Mouse (Mus musculus): ENCODE data around the gene St6galnac4. TPM values are rescaled to one million over a fixed set of nuclear protein-coding genes. Genes with fewer than 3 reads are reported as not detected.

The St6galnac4 gene
- polyA plus RNA-seq, 1 experiment from 2014 or later: 7.4 TPM

DNA sequence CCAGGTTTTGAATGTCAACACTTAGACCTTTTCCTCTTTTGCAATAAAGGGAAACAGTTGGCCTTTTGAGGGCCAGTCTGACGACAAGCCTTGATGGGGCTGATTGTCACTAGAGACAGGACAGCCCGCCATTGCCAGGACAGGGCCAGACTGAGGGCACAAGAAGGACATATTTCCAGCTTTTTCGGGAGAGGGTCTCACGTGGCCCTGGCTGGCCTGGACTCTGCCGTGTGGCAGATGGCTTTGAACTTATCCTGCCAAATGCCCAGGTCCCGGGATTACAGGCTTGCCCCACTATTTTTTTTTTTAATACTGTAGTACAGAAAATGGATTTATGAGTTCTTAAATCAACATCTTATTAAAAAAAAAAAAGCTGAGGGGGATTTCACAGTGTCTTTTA lies 4.4 kb downstream of the St6galnac4 start:
- H3K27me3 ChIP-seq (ENCODE audit: control insufficient read depth, insufficient read depth, low read depth, low read length): no peaks in the 10 kb centered on the region
- H3K4me3 ChIP-seq (ENCODE audit: low read depth, low read length): no peak overlapping the region
- no peak for ATAC-seq (ENCODE audit: low read depth)
- H3K4me2 ChIP-seq (ENCODE audit: low read depth, low read length): no peak overlapping the region
- H3K27ac ChIP-seq (ENCODE audit: low read length): no peak overlapping the region
- H3K9ac ChIP-seq (ENCODE audit: low read depth, low read length): no peak overlapping the region
- peaks cover 18% of the 10 kb centered on the region for H3K4me1 ChIP-seq (ENCODE audit: control insufficient read depth, low read depth, low read length)
- no peaks in the 10 kb centered on the region for H3K36me3 ChIP-seq (ENCODE audit: control insufficient read depth, insufficient read depth)
- WGBS (ENCODE audit: insufficient replicate concordance): 72% methylated on average over 6 of the region's 6 CpGs
- H3K9me3 ChIP-seq (replicated peaks; ENCODE audit: control insufficient read depth, low read length): no peaks in the 10 kb centered on the region

DNA sequence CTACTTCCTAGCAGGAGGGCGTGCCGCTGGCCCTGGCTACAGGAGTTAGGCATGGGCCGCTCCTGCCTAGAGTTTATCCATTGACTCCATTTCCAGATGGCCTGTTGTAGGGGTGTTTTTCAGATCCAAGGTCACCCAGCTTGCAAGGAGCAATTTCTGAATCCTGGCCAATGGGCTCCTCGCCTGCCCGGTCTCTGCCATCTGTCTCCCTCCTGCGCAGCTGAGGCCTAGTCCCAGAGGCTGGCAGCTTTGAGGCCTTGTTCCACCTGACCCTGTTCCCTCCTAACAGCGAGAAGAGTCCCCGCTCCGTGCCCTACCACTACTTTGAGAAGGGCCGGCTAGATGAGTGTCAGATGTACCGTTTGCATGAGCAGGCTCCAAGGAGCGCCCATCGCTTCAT lies 9.8 kb downstream of the St6galnac4 start:
- Histone ChIP-seq H3K9ac (ENCODE audit: low read depth, low read length) (no peak overlapping the region), H3K36me3 (ENCODE audit: control insufficient read depth, insufficient read depth) (no peaks in the 10 kb centered on the region), H3K9me3 (replicated peaks; ENCODE audit: control insufficient read depth, low read length) (no peaks in the 10 kb centered on the region), H3K4me1 (ENCODE audit: control insufficient read depth, low read depth, low read length) (peaks cover 6% of the 10 kb centered on the region), H3K27ac (ENCODE audit: low read length) (no peak overlapping the region), H3K27me3 (ENCODE audit: control insufficient read depth, insufficient read depth, low read depth, low read length) (no peaks in the 10 kb centered on the region), H3K4me3 (ENCODE audit: low read depth, low read length) (no peak overlapping the region), H3K4me2 (ENCODE audit: low read depth, low read length) (no peak overlapping the region)
- WGBS (ENCODE audit: insufficient replicate concordance): 89% methylated on average over 13 of the region's 13 CpGs
- no peak for ATAC-seq (ENCODE audit: low read depth)

DNA sequence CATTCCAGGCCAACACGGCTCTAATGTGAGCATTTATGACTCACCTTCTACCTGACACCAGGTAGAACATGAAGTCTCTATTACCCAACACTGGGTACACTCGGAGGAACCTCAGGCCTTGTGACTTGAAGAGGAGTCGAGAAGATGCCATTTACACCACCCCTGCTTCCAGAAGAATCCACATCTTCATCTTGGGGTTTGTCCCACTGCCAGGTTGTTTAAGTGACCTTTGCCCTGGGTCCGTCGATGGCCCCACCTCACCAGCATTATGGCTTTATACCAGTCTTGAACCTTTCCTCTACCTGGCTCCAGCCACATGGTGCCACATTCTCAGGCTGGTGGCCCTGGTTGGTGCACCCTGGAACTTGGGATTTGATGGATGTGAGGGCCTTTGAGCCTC lies 10.4 kb downstream of the St6galnac4 start:
- Histone ChIP-seq H3K4me3 (ENCODE audit: low read depth, low read length) (no peak overlapping the region), H3K9me3 (replicated peaks; ENCODE audit: control insufficient read depth, low read length) (no peaks in the 10 kb centered on the region), H3K27ac (ENCODE audit: low read length) (no peak overlapping the region), H3K36me3 (ENCODE audit: control insufficient read depth, insufficient read depth) (no peaks in the 10 kb centered on the region), H3K4me1 (ENCODE audit: control insufficient read depth, low read depth, low read length) (peaks cover 12% of the 10 kb centered on the region), H3K27me3 (ENCODE audit: control insufficient read depth, insufficient read depth, low read depth, low read length) (no peaks in the 10 kb centered on the region), H3K9ac (ENCODE audit: low read depth, low read length) (no peak overlapping the region), H3K4me2 (ENCODE audit: low read depth, low read length) (no peak overlapping the region)
- 83% methylated on average over 5 of the region's 5 CpGs for WGBS (ENCODE audit: insufficient replicate concordance)
- no peak for ATAC-seq (ENCODE audit: low read depth)

DNA sequence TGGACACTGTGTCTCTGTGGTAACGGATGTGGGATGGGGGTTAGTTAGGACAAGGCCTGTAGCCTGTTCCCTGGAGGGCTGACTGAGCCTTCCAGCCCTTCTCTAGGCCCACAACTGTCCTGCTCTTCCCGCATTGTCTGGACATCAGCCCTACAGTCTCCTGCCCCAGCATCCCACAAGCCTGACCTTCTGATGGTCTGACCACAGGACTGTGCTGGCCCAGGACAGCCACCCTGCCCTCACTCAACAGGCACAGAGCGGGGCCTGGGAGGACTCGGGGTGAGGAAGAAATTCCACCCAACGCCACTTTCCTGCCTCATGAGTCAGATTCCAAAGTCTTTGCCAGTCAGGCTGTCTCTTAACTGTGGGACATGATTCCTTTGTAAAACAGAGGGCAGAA lies 10.8 kb downstream of the St6galnac4 start:
- ATAC-seq (ENCODE audit: low read depth): no peak
- no peaks in the 10 kb centered on the region for H3K9me3 ChIP-seq (replicated peaks; ENCODE audit: control insufficient read depth, low read length)
- no peak overlapping the region for H3K9ac ChIP-seq (ENCODE audit: low read depth, low read length)
- H3K4me2 ChIP-seq (ENCODE audit: low read depth, low read length): no peak overlapping the region
- no peaks in the 10 kb centered on the region for H3K36me3 ChIP-seq (ENCODE audit: control insufficient read depth, insufficient read depth)
- no peak overlapping the region for H3K27ac ChIP-seq (ENCODE audit: low read length)
- peaks cover 16% of the 10 kb centered on the region for H3K4me1 ChIP-seq (ENCODE audit: control insufficient read depth, low read depth, low read length)
- 82% methylated on average over 5 of the region's 5 CpGs for WGBS (ENCODE audit: insufficient replicate concordance)
- H3K4me3 ChIP-seq (ENCODE audit: low read depth, low read length): no peak overlapping the region
- H3K27me3 ChIP-seq (ENCODE audit: control insufficient read depth, insufficient read depth, low read depth, low read length): no peaks in the 10 kb centered on the region

DNA sequence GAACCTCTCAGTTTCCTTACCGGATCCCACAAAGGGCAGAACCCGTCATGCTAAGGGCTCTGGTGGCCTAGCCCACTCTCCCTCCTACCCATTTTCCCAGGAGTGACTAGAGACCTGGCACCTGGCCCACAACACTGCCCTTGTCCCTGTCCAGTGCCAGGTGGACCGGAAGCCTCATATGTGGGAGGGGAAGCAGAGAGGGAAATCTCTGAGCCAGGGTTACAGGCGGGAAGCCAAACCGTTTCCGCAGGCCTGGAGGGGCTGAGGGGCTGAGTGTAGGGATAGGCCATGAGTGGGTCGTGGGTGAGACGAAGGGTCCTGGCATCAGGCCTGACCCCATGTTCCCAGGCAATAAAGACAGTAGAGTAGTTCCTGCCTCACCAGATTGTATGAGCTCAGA lies 11.6 kb downstream of the St6galnac4 start:
- Histone ChIP-seq H3K27ac (ENCODE audit: low read length) (no peak overlapping the region), H3K4me2 (ENCODE audit: low read depth, low read length) (no peak overlapping the region), H3K27me3 (ENCODE audit: control insufficient read depth, insufficient read depth, low read depth, low read length) (no peaks in the 10 kb centered on the region), H3K4me1 (ENCODE audit: control insufficient read depth, low read depth, low read length) (peaks cover 16% of the 10 kb centered on the region), H3K9ac (ENCODE audit: low read depth, low read length) (no peak overlapping the region), H3K9me3 (replicated peaks; ENCODE audit: control insufficient read depth, low read length) (no peaks in the 10 kb centered on the region), H3K36me3 (ENCODE audit: control insufficient read depth, insufficient read depth) (no peaks in the 10 kb centered on the region), H3K4me3 (ENCODE audit: low read depth, low read length) (no peak overlapping the region)
- WGBS (ENCODE audit: insufficient replicate concordance): 84% methylated on average over 8 of the region's 8 CpGs
- no peak for ATAC-seq (ENCODE audit: low read depth)

DNA sequence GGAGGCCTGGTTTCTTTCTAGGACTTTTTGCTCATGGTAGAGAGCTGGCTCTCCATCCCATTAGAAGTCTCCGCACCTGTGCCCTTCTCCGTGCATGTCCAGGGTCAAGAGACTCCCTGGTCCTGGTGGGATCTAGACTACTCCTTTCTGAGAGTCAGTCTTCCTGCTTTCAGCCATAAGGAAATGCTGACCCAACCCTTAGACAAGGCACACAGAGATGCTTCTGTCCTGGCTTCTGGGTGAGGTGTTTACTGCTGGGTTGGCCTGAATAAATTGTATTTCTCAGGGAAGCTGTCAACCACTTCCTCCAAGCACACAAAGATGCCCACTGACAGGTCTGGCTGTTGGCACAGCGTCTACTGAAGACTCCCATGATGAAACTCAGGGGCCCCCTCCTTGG lies 12.5 kb downstream of the St6galnac4 start, which contains the start of gene St6galnac6:
St6galnac6 (plus strand) TSS at position 301 of the 400 bp plus-strand sequence.
- WGBS (ENCODE audit: insufficient replicate concordance): 74% methylated on average over 3 of the region's 3 CpGs
- H3K27ac ChIP-seq (ENCODE audit: low read length): no peak within 1 kb of the TSS
- no peak for ATAC-seq (ENCODE audit: low read depth)

DNA sequence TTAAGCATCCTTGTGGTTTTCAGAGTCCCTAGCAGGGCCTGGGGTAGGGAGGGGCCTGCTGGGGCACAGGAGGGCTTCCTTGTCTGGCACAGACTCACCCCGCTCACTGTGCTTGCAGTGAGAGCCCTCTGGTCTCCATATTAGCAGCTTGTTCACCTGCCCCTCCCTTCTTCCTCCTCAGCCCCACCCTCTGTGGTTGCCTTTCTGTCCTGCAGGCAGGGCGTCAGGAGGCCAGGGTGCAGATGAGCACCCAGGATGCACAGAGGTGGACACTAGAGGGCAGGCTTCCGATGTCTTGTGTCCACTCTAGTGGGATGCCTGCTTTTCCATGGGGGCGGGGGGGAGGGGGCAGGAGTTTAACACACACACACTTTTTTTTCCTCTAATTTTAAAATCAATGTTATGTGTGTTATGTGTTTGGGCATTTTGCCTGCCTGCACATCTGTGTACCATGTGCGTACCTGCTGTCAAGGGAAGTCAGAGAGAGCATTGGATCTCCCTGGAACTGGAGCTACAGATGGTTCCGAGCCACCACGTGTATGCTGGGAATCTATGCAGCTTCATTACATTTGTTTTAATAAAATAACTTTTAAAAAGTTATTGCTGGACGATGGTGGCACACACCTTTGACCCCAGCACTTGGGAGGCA lies 14.6 kb downstream of the St6galnac4 start:
- Histone ChIP-seq H3K9ac (ENCODE audit: low read depth, low read length) (peak overlapping the region; percentile 21; the same call in 1 of the 2 replicates), H3K9me3 (replicated peaks; ENCODE audit: control insufficient read depth, low read length) (no peaks in the 10 kb centered on the region), H3K27ac (ENCODE audit: low read length) (no peak overlapping the region), H3K4me3 (ENCODE audit: low read depth, low read length) (no peak overlapping the region), H3K27me3 (ENCODE audit: control insufficient read depth, insufficient read depth, low read depth, low read length) (no peaks in the 10 kb centered on the region), H3K4me1 (ENCODE audit: control insufficient read depth, low read depth, low read length) (peaks cover 19% of the 10 kb centered on the region), H3K4me2 (ENCODE audit: low read depth, low read length) (no peak overlapping the region), H3K36me3 (ENCODE audit: control insufficient read depth, insufficient read depth) (no peaks in the 10 kb centered on the region)
- WGBS (ENCODE audit: insufficient replicate concordance): 31% methylated on average over 8 of the region's 8 CpGs
- ATAC-seq (ENCODE audit: low read depth): peak; percentile 78

More for the DNA sequence above, 12.5 kb downstream of the St6galnac4 start, which contains the start of gene St6galnac6:
- no peak within 1 kb of the TSS for H3K9ac ChIP-seq (ENCODE audit: low read depth, low read length)
- H3K4me3 ChIP-seq (ENCODE audit: low read depth, low read length): no peak within 1 kb of the TSS
- H3K27me3 ChIP-seq (ENCODE audit: control insufficient read depth, insufficient read depth, low read depth, low read length): no peaks in the 10 kb centered on the region
- no peaks in the 10 kb centered on the region for H3K36me3 ChIP-seq (ENCODE audit: control insufficient read depth, insufficient read depth)
- no peak within 1 kb of the TSS for H3K4me2 ChIP-seq (ENCODE audit: low read depth, low read length)
- H3K9me3 ChIP-seq (replicated peaks; ENCODE audit: control insufficient read depth, low read length): no peaks in the 10 kb centered on the region
- peaks cover 16% of the 10 kb centered on the region for H3K4me1 ChIP-seq (ENCODE audit: control insufficient read depth, low read depth, low read length)

DNA sequence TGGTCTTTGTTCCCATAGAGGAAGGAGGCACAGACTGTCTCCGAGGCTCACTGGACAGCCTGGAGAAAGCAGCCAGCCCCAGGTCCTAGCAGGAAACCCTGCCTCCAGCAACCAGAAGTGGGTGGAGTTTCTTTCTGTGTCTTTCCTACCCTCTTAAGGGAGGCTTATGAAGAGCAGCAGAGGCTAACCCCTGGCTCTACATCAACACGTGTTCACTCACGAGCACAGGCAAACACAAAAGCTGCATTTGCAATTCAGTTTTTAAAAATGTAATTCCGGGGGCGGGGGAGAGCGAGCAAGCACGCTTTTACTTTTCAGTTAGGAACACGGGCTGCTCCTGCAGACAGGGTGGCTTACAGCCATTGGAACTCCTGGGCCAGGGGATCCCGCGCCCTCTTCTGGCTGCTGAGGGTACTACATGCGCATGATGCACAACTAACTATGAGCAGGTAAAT lies 15.7 kb downstream of the St6galnac4 start:
- 0 out of 2 replicates have a peak overlapping the region, but pooled peaks have one; percentile 42 for H3K9ac ChIP-seq (ENCODE audit: low read depth, low read length)
- H3K36me3 ChIP-seq (ENCODE audit: control insufficient read depth, insufficient read depth): no peaks in the 10 kb centered on the region
- H3K4me3 ChIP-seq (ENCODE audit: low read depth, low read length): peak overlapping the region; percentile 45
- no peak overlapping the region for H3K27ac ChIP-seq (ENCODE audit: low read length)
- no peaks in the 10 kb centered on the region for H3K27me3 ChIP-seq (ENCODE audit: control insufficient read depth, insufficient read depth, low read depth, low read length)
- H3K4me1 ChIP-seq (ENCODE audit: control insufficient read depth, low read depth, low read length): peaks cover 27% of the 10 kb centered on the region
- 0 out of 2 replicates have a peak, but pooled peaks have one; percentile 25 for ATAC-seq (ENCODE audit: low read depth)
- peak overlapping the region; percentile 61 for H3K4me2 ChIP-seq (ENCODE audit: low read depth, low read length)
- under 1% methylated on average over 11 of the region's 11 CpGs for WGBS (ENCODE audit: insufficient replicate concordance)
- H3K9me3 ChIP-seq (replicated peaks; ENCODE audit: control insufficient read depth, low read length): no peaks in the 10 kb centered on the region

DNA sequence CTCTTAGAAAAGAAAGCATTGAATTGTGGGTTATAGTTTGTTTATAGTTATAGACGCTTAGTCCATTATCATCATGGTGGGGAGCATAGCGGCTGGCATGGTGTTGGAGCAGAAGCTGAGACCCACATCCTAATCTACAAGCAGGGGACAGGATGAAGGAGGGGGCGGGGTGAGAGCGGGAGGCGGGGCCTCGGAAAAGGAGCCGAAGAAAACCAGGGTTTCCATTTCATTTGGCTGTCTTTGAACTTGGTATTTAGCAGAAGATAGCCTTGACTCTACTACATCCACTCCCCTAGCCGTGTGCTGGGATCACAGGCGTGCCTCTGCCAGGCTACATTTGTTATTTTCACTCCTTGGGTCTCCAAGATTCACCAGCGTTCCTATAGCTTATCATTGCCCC lies 17.7 kb downstream of the St6galnac4 start:
- Histone ChIP-seq H3K9ac (ENCODE audit: low read depth, low read length) (no peak overlapping the region), H3K4me3 (ENCODE audit: low read depth, low read length) (no peak overlapping the region), H3K4me1 (ENCODE audit: control insufficient read depth, low read depth, low read length) (peaks cover 46% of the 10 kb centered on the region), H3K36me3 (ENCODE audit: control insufficient read depth, insufficient read depth) (no peaks in the 10 kb centered on the region), H3K27me3 (ENCODE audit: control insufficient read depth, insufficient read depth, low read depth, low read length) (no peaks in the 10 kb centered on the region), H3K27ac (ENCODE audit: low read length) (no peak overlapping the region), H3K4me2 (ENCODE audit: low read depth, low read length) (peak overlapping the region; percentile 38), H3K9me3 (replicated peaks; ENCODE audit: control insufficient read depth, low read length) (no peaks in the 10 kb centered on the region)
- ATAC-seq (ENCODE audit: low read depth): no peak
- WGBS (ENCODE audit: insufficient replicate concordance): 33% methylated on average over 10 of the region's 10 CpGs

Measured in liver, embryonic 16.5 days (tissue).